Mouse (Mus musculus) T-helper 2 cell (primary cell): ENCODE data around the gene Pnp.
"Not testable (repeated sequence)": the region's sequence is repeated elsewhere in the genome, so short reads cannot be mapped to it uniquely, and the experiment has no call there.

Experiments used
- in situ Hi-C: fragments of 300-600 bp; cut with MboI, MseI; formaldehyde crosslinking; loops from one replicate; pipeline ENCODE4 v1.15.1; 2025; ENCODE audit warnings: high pct_unique_total_duplicates

The Pnp gene

GRCm38 (mm10) chr14:50973054-50973453, 42.2 kb downstream of the Pnp start:
- in situ Hi-C loops, result not testable (repeated sequence)

- in situ Hi-C loops, result no loop called here
These were observed 42.8 kb downstream of the Pnp start for GRCm38 (mm10) chr14:50973700-50974099.

GRCm38 (mm10) chr14:50975001-50975400, 44.1 kb downstream of the Pnp start:
- in situ Hi-C loops, result no loop called here

GRCm38 (mm10) chr14:50976674-50977073, 45.8 kb downstream of the Pnp start:
- in situ Hi-C loops, result no loop called here

- in situ Hi-C loops, result not testable (repeated sequence)
These were observed 47.6 kb downstream of the Pnp start for GRCm38 (mm10) chr14:50978451-50978850.

GRCm38 (mm10) chr14:50979631-50980030, 48.7 kb downstream of the Pnp start:
- in situ Hi-C loops, result no loop called here

- in situ Hi-C loops, result no loop called here
These were observed 50.3 kb downstream of the Pnp start for GRCm38 (mm10) chr14:50981207-50981606.

GRCm38 (mm10) chr14:50981837-50982236, 51.0 kb downstream of the Pnp start:
- in situ Hi-C loops, result no loop called here

GRCm38 (mm10) chr14:50987668-50988067, 56.8 kb downstream of the Pnp start:
- in situ Hi-C loops, result no loop called here

- in situ Hi-C loops, result loop anchor here (10.0 kb wide), 1 partner anchor 1556 kb away; no protein-coding TSS in a partner anchor
These were observed 60.2 kb downstream of the Pnp start for GRCm38 (mm10) chr14:50991037-50991436.

GRCm38 (mm10) chr14:50997088-50997487, 66.2 kb downstream of the Pnp start:
- in situ Hi-C loops, result loop anchor here (10.0 kb wide), 1 partner anchor 1562 kb away; no protein-coding TSS in a partner anchor

- in situ Hi-C loops, result loop anchor here (10.0 kb wide), 1 partner anchor 1563 kb away; no protein-coding TSS in a partner anchor
These were observed 67.3 kb downstream of the Pnp start for GRCm38 (mm10) chr14:50997999-50998666.

- in situ Hi-C loops, result loop anchor here (25.0 kb wide), 1 partner anchor 470 kb away; no protein-coding TSS in a partner anchor
These were observed 76.4 kb downstream of the Pnp start, which contains the start of gene Rnase10 for GRCm38 (mm10) chr14:51007152-51007801. Gene Rnase10 (plus strand): TSS chr14:51007751.

GRCm38 (mm10) chr14:51007914-51008713, 77.2 kb downstream of the Pnp start:
- in situ Hi-C loops, result loop anchor here (25.0 kb wide), 1 partner anchor 471 kb away; no protein-coding TSS in a partner anchor

GRCm38 (mm10) chr14:51008781-51009180, 77.9 kb downstream of the Pnp start:
- in situ Hi-C loops, result loop anchor here (25.0 kb wide), 1 partner anchor 471 kb away; no protein-coding TSS in a partner anchor

- in situ Hi-C loops, result loop anchor here (25.0 kb wide), 1 partner anchor 472 kb away; no protein-coding TSS in a partner anchor
These were observed 78.7 kb downstream of the Pnp start for GRCm38 (mm10) chr14:51009572-51009971.

- in situ Hi-C loops, result loop anchor here (25.0 kb wide), 1 partner anchor 477 kb away; no protein-coding TSS in a partner anchor
These were observed 83.8 kb downstream of the Pnp start for GRCm38 (mm10) chr14:51014724-51015123.
